Mouse (Mus musculus) gastrocnemius, postnatal 25 days (tissue): ENCODE measurements around the gene Mcpt4. TPM values are rescaled to one million over a fixed set of nuclear protein-coding genes. Genes with fewer than 3 reads are reported as not detected.

Source experiments
- microRNA-seq, 2 experiments: library from miRNA; unstranded; fragments of <30 nt; microRNA quantifications; one replicate each; pipeline ENCODE4 v1.2.0; 2021; ENCODE audit warnings: borderline replicate concordance in 2 of 2
- total RNA-seq, 2 experiments: library from RNA; stranded (reverse); gene quantifications; 1 replicate in 1 of 2; 2 replicates in 1 of 2; pipeline ENCODE4 v1.2.3; 2021

The Mcpt4 gene
- total RNA-seq, 2 experiments from 2014 or later: 2.7 to 5.8 TPM

Small RNA genes within 50 kb of the gene (microRNA-seq; reads per million reads assigned to microRNA genes)
- 0 reads per million in 2 experiments for gene Mir6949

Other genes starting within 250 kb of the Mcpt4 start
- 1 to 10 TPM; 3.2 to 5.9 TPM for gene Nfatc4, start 239.2 kb downstream of the Mcpt4 start, total RNA-seq
- gene Nynrin, start 208.3 kb downstream of the Mcpt4 start, total RNA-seq: 1 to 10 TPM; 2.6 to 4.1 TPM
- not detected for gene Cbln3, start 177.9 kb downstream of the Mcpt4 start, total RNA-seq
- 1 to 10 TPM; 7.0 to 9.1 TPM for gene Khnyn, start 177.4 kb downstream of the Mcpt4 start, total RNA-seq
- 10 to 100 TPM; 95.7 to 98.1 TPM for gene Sdr39u1, start 162.0 kb downstream of the Mcpt4 start, total RNA-seq
- 1 to 10 TPM; 2.7 to 4.1 TPM for gene Cma1, start 117.6 kb downstream of the Mcpt4 start, total RNA-seq
- not detected for gene Cma2, start 111.3 kb downstream of the Mcpt4 start, total RNA-seq
- not detected for gene Mcpt1, start 44.3 kb downstream of the Mcpt4 start, total RNA-seq
- gene Mcpt9, start 31.8 kb downstream of the Mcpt4 start, total RNA-seq: not detected
- gene Mcpt2, start 20.3 kb downstream of the Mcpt4 start, total RNA-seq: not detected
- gene Mcpt8, start 23.0 kb upstream of the Mcpt4 start, total RNA-seq: not detected
- not detected for gene Ctsg, start 40.3 kb upstream of the Mcpt4 start, total RNA-seq
- gene Gzme, start 58.3 kb upstream of the Mcpt4 start, total RNA-seq: not detected
- gene Gzmd, start 70.3 kb upstream of the Mcpt4 start, total RNA-seq: not detected
- not detected for gene Gzmg, start 97.3 kb upstream of the Mcpt4 start, total RNA-seq
- not detected for gene Gzmn, start 112.3 kb upstream of the Mcpt4 start, total RNA-seq
- not detected for gene Gzmf, start 149.1 kb upstream of the Mcpt4 start, total RNA-seq
- not detected for gene Gzmc, start 172.3 kb upstream of the Mcpt4 start, total RNA-seq
- gene Gzmb, start 199.9 kb upstream of the Mcpt4 start, total RNA-seq: not detected